Comparison of ENCODE assay signal across 8 mouse cellular contexts in genomic region chr10:125968191-125969132, GRCm38 (mm10). TPM values are rescaled to one million over a fixed set of nuclear protein-coding genes. Genes with fewer than 3 reads are reported as not detected.
DNase-seq lines count a peak whose midpoint lies in the region; ATAC-seq and TF ChIP-seq lines count a peak whose summit lies in the region.

No protein-coding gene starts in this region.

- H3K27ac ChIP-seq in forebrain, embryonic 12.5 days: peak overlapping the region; percentile 33
- H3K27ac ChIP-seq in limb, embryonic 14.5 days (replicated peaks; ENCODE audit: low read depth, low read length): peak overlapping the region; percentile 99

- H3K4me2 ChIP-seq in forebrain, embryonic 12.5 days: peak overlapping the region; percentile 94
- H3K4me2 ChIP-seq in limb, embryonic 14.5 days (replicated peaks; ENCODE audit: low read depth, low read length, severe bottlenecking): peak overlapping the region; percentile 60

- 24% methylated on average over 16 of the region's 16 CpGs for WGBS in lung, adult 2 months
- WGBS in forebrain, embryonic 12.5 days: 5% methylated on average over 16 of the region's 16 CpGs
- WGBS in limb, embryonic 14.5 days: 5% methylated on average over 16 of the region's 16 CpGs

- no peak for TF ChIP-seq POLR2A in lung, adult 2 months (IDR thresholded peaks at IDR 0.05; ENCODE audit: borderline replicate concordance, extremely low read depth, low read depth, low read length)
- no peak for TF ChIP-seq POLR2A in limb, embryonic 14.5 days (IDR thresholded peaks at IDR 0.05; ENCODE audit: borderline replicate concordance, extremely low read depth, insufficient read depth, insufficient read length)

- peaks cover 46% of the 10 kb centered on the region for H3K27me3 ChIP-seq in forebrain, embryonic 12.5 days
- H3K27me3 ChIP-seq in limb, embryonic 14.5 days (ENCODE audit: control insufficient read depth, insufficient read depth, low read length): no peaks in the 10 kb centered on the region

- H3K36me3 ChIP-seq in forebrain, embryonic 12.5 days (replicated peaks): no peaks in the 10 kb centered on the region
- H3K36me3 ChIP-seq in limb, embryonic 14.5 days (ENCODE audit: control insufficient read depth, insufficient read depth, low read length): peaks cover 11% of the 10 kb centered on the region

- intact Hi-C loops in left cerebral cortex, postnatal 25 days (cut with DNase I): no loop called here

- no peak for DNase-seq in lung, adult 2 months
- no peak for DNase-seq in lung, adult 18-20 months
- peak; percentile 65 for DNase-seq in limb, embryonic 14.5 days (ENCODE audit: low spot score)
- DNase-seq in retina, postnatal 1 day: peak; percentile 58
- no peak for DNase-seq in left cerebral cortex, postnatal 25 days (ENCODE audit: low spot score in 2 of 2)
- DNase-seq in cerebellum, adult 11-12 months: no peak

- H3K9me3 ChIP-seq in forebrain, embryonic 12.5 days: no peaks in the 10 kb centered on the region
- H3K9me3 ChIP-seq in limb, embryonic 14.5 days (ENCODE audit: control insufficient read depth, low read length): no peaks in the 10 kb centered on the region

- TF ChIP-seq CTCF in lung, adult 2 months (IDR thresholded peaks at IDR 0.05; ENCODE audit: insufficient read depth, low read length): no peak

- H3K4me3 ChIP-seq in lung, adult 2 months (replicated peaks; ENCODE audit: extremely low read depth, low read depth, low read length): peak overlapping the region; percentile 39
- H3K4me3 ChIP-seq in forebrain, embryonic 12.5 days (replicated peaks): peak overlapping the region; percentile 77
- peak overlapping the region; percentile 95 for H3K4me3 ChIP-seq in limb, embryonic 14.5 days (replicated peaks; ENCODE audit: low read length)

- H3K9ac ChIP-seq in forebrain, embryonic 12.5 days: peak overlapping the region; percentile 44
- H3K9ac ChIP-seq in limb, embryonic 14.5 days (ENCODE audit: low read depth, low read length, severe bottlenecking): peak overlapping the region; percentile 100

- H3K4me1 ChIP-seq in lung, adult 2 months (ENCODE audit: control insufficient read depth, insufficient read depth, low read length): peaks cover 8% of the 10 kb centered on the region
- H3K4me1 ChIP-seq in forebrain, embryonic 12.5 days: peaks cover 27% of the 10 kb centered on the region
- peaks cover 30% of the 10 kb centered on the region for H3K4me1 ChIP-seq in limb, embryonic 14.5 days (ENCODE audit: control insufficient read depth, insufficient read depth, low read length)

- ATAC-seq in forebrain, embryonic 12.5 days (ENCODE audit: low FRiP score): no peak
- peak; percentile 9; the same call in 1 of the 2 replicates for ATAC-seq in limb, embryonic 14.5 days (ENCODE audit: low FRiP score, low read depth)
- no peak for ATAC-seq in activated CD4-positive, CD25-positive, alpha-beta regulatory T cell, adult 4 months

RNA-seq across cellular contexts. Expression of gene Lrig3, which starts 2.5 kb away (rescaled TPM):
- polyA plus RNA-seq in lung, adult 2 months (2012; rRNA removed): 10.0 and 12.0 TPM in 2 replicates
- polyA plus RNA-seq in forebrain, embryonic 12.5 days (2016; fragmentation: Nextera tagmentation; extraction: Ambion mirVana): 8.6 and 10.6 TPM in 2 replicates
- polyA plus RNA-seq in limb, embryonic 14.5 days (2012; rRNA removed): 84.9 and 106 TPM in 2 replicates
- 47.0 and 61.6 TPM in 2 replicates for polyA plus RNA-seq in limb, embryonic 14.5 days (2014; fragmentation: Nextera tagmentation; extraction: Ambion mirVana)
- total RNA-seq in left cerebral cortex, postnatal 25 days (2021): 1 to 10 TPM; 2.1 to 3.2 TPM
- polyA plus RNA-seq in activated CD4-positive, CD25-positive, alpha-beta regulatory T cell, adult 4 months (2017; shearing (Covaris generic)): not detected

Comparison
In these comparisons a context has a peak if more than half of its experiments do, and no peak if none do; other contexts are left out.
1. DNase-seq: peak in limb, embryonic 14.5 days (single experiment) and retina, postnatal 1 day (single experiment); none in lung, adult 2 months (single experiment), lung, adult 18-20 months (0 of 2), left cerebral cortex, postnatal 25 days (0 of 2) and cerebellum, adult 11-12 months (single experiment).
2. H3K4me3 ChIP-seq: peak in every context shown above with its lines; median percentile 95 in limb, embryonic 14.5 days; 77 in forebrain, embryonic 12.5 days; 39 in lung, adult 2 months.